Mouse (Mus musculus): ENCODE data around the gene Mrln.

Gene Mrln

DNA sequence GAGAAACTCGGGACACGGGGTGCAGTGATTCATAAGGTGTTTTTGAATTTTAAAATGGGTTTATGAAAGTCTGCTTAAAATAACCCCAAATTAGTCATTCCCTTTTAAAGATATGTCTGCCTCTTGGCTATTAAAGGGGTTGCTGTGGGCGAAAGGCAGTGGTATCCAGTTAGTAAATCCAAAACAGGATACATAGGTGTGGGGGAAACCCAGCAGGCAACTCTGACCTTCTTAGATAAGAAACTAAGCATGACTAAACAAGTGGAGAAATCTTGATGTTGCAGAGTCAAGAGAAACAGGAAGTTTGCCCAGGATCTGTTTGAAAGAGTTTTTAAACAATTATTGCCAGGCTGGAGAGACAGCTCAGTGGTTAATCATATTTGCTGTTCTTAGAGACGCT, 52.6 kb downstream of the Mrln start:
- DNase-seq: no peak

DNA sequence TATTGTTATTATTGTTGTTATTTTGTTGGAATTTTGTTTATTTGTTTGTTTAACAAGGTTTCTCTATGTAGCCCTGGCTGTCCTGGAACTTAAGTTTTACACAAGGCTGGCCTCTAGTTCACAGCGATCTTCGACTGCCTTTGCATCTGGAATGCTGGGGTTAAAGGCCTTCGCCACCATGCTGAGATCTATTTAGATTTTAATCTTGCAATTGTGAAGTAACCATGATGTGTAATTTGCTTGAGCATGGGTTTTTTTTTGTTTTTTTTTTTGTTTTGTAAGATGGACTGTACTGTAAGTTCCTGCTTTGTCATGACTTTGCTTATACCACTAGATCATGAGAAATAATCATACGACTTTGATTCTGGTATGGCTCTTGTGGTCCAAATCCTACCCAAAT, 56.4 kb downstream of the Mrln start:
- DNase-seq: no peak

DNA sequence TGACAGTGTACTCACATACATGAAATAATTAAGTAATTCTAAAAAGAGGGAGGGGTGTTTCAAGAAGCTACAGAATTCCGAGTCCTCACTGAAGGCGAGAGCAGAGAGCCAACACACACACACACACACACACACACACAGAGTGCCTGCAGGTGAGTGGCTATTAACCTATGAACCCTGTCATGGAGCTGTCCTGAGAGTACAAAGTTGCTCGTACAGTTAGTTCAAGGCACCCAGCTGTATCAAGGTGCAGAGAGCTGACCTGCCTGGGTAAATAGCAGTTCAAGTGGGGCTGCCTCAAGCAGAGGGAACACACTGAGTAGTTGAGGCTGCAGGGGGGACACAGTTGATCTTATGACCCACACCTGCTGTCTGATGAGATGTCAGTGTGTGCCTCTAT, 57.6 kb downstream of the Mrln start:
- no peak for DNase-seq

DNA sequence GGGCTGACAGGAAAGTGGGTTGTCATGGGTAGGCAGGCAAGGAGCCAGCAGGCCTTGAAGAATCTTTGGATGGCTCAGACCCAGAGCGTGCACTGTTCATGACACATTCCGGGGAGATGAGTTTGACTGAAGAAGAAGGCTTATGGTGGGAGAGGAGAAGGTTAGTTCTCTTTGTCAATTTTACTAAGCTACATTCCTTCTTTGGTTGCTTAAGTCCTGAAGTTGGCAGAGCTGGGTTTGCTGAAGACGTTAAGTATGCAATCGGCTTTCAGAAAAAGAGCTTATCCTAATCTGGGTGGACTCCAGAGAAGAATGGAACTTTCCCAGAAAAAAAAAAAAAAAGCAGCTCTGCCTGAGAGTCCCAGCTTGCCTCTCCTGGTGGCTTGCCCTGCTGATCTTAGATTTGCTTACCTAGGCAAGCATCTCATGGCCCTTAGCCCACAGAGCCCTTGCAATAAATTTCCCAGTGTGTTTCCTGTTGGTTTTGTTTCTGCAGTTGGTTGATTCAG, 59.3 kb downstream of the Mrln start:
- DNase-seq: no peak

DNA sequence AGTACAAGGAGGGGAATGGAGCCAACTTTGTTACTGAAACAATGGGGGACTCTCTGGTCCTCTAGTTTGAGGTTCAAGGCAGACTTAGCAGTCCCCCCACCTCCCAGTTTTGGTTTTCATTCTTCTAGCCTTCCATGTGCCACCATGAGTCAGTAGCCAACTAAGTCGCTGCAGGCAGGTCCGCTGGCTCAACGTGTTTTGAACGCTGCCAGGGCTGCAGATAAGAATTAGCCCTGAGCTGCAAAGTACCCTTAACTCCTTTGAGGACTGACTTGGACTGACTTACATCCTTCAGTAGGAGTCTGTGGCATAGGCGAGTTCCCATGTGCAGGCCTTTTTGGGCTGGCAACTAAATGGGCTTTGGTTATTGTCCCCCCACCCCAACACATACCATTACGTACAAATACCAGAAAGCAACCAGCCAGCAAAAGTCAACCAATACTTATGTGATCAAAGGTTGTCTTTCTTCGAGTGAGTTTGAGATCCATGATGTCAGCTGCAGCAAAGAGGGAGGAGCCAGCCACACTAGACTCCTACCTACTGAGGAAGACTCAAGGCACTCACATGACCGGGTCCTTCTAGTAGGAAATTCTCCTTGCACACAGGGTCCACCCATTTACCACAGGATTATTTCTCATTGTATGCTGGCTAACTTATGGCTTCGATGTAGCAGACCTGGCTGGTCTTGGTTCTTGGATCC, 60.0 kb downstream of the Mrln start:
- no peak for DNase-seq

DNA sequence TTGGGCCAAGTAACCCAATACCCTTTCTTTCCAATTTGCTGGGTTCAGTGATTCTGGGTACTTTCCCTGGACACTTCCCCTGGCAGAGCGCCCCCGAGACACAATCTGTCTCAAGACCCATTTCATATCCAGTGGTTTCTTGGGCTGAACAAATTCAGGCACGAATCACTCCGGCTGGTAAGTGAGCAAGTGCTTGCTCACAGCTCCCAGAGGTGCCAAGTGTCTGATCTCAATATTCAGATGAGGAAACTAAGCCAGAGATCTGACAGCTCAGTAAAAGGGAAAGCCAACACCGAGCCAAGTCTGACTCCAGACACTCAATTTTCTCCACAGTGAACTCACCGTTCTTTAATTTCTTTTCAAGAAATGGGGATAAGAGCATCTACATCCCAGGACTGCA, 62.0 kb downstream of the Mrln start:
- DNase-seq: no peak

DNA sequence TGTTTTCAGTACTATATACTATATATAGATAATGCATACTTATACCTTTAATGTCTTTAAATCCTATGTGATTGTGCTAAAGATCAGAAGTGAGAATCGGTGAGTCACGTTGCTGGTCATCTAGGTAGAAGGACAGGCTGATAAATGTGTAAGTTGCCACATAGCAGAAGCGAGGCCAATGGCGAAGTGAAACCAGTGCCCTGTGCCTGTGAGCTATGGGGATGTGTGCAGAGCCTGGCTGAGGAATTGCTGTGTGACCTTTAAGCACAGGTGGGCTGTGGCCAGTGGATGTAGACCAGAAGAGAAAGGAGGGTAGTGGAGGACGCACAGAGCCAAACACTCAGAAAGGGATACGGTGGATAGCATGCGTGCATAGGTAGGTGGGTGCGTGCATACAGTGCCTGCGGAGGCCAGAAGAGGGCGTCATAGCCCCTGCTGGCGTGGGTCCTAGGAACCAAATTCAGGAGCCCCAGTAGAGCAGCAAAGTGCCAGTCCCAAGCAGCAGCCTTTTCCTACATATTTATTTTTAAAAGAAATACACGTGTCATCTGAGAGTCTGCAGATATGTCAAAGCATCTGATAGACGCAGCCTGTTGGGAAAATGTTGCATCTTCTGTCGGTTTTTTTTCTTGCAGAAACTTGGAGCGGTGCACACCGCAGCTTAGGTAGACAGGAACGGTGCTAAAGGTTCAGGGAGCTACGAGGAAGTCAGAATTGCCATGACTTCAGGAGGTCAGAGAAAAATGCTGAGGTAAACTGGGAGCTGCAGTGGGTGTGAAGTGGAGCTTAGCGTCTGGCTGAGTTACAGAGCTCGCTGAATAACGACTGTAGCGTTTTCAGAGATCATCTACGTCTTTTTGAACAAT, 64.3 kb downstream of the Mrln start:
- no peak for DNase-seq

All from cerebellum, adult 9-10 months (tissue).